Mouse (Mus musculus) activated CD4-positive, CD25-positive, alpha-beta regulatory T cell, adult 4 months (primary cell): Measurements from ENCODE around the gene Ntng1. TPM values are rescaled to one million over a fixed set of nuclear protein-coding genes. Genes with fewer than 3 reads are reported as not detected.
"Not testable (repeated sequence)": the region's sequence is repeated elsewhere in the genome, so short reads cannot be mapped to it uniquely, and the experiment has no call there.

Experiments used
- ATAC-seq: one replicate; pipeline ENCODE4 v1.8.0; 2017
- polyA plus RNA-seq, 2 experiments: library from polyadenylated mRNA; unstranded; fragments of 100-300 nt; shearing (Covaris generic); gene quantifications; one replicate each; pipeline ENCODE4 v1.2.1; 2017

The Ntng1 gene
- polyA plus RNA-seq, 2 experiments from 2014 or later: not detected

DNA sequence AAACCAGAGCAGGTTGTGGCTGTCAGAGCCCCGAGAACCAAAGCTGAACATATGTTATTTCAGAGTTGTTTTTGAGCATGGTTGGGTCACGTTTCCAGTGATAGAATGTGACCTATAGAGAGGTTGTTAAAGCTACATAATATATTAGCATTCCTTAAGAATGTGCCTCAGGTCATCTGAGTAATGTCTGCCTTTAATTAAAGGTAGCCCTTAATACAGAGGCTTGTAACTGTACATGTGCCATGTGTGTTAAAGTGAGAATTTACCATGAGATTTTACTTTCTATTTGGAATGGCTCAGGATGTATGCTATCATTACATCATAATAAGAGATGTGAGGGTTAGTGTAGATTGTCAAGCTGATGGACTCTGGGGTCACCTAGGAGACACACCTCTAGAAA lies 368.6 kb downstream of the Ntng1 start:
- no peak for ATAC-seq

DNA sequence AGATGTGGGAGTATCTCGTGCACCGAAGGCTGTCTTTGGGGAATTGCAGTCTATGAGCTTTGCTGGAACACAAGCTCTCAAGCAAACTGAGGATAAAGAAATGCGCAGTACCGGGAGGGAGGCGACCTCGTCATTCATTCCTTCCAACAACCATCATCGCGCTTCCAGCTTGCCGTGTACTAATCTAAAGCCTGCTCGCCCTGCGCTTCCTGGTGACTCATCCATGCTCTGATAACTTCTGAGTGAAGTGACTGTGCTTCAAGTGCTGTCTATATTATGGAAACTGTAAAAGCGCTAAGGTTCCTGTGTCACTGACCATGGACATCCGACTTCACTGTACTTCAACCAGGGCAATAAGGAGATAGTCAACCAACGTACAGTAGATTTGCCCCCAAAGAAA lies 371.7 kb downstream of the Ntng1 start:
- no peak for ATAC-seq

- ATAC-seq: no peak
These were observed 376.9 kb downstream of the Ntng1 start for GRCm38 (mm10) chr3:109766939-109767338.

DNA sequence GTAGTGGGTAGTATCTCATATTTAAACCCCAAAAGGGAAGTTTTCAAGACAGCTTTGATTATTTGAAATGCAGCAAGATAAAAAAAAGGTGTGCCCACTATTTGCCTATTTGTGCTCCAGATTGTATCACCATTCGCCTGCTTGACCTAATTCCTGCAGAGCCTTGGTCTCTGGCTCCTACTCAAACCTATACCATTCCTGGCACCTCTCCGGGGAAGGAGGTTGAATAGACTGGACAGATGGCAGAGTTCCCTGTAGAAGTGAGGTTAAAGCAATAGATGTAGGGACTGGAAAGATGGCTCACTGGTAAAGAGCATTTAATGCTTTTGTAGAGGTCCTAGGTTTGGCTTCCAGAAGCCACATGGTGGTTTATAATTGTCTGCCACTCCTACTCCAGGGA lies 378.2 kb downstream of the Ntng1 start:
- no peak for ATAC-seq

DNA sequence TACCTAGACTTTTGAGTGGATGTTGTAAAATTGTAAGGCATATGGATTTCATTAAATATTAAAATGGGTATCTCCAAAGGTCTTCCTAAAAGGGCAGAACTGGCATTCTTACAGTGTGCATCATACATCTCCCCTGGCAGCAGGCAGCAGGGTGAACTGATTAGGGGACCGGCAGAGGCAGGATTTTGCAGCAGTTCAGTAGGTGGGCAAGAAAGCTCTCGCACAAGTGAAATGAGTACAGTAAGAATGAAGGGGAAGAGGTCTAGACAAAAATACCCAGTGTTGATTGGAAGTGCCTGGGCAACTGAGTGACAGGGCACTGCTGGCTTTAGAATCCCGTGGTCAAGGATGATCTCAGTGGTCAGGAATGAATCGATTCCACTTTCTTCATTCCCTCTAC lies 378.7 kb downstream of the Ntng1 start:
- ATAC-seq: no peak

- ATAC-seq: no peak
These were observed 387.4 kb downstream of the Ntng1 start for GRCm38 (mm10) chr3:109756426-109756825.

DNA sequence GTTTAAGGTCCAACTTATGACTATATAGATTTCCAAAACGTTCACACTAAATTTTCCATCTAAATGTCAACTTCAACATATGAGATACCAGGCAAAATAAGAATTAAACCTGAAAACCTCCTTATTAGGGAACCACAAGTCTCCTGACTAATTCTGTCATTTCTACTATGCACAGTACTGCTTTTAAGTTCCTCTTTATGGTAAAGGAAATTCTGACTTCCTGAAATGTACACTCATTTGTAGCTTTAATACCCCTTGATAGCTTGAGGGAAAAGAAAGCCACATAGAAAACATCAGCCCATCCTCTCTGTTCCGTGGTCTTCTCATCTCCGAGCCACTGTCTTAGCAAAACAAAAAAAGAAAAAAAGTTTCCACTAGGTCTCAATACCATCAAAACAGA lies 396.2 kb downstream of the Ntng1 start:
- not testable (repeated sequence) for ATAC-seq

DNA sequence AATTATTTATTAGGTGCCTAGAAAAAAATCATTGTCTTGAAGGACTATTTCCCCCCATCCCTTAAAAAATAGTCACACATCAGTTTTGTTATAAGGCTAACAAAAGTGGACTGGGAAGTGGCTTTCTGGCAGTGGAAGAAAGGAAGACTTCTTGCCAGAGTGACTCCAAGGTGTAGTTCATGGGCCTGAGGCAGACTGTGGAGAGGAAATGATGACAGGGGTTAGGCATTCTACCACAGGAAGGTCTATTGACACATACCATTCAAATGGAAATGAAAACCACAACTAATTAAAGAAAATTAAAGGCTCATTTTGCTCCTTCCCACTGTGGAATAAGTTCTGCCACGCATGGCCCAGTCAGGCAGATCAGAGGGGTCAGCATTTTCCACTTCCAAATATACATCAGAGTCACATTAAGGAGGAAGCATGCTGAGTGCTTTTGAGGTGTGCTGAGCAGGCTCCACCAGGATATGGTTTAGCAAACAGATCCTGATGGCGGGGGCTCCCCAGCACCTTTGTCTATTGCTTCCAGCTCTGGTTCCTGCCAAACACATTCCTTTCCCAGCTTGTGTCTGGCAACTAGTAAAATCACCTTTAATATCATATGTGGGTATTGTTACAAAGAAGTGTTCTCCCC lies 403.2 kb downstream of the Ntng1 start:
- no peak for ATAC-seq

DNA sequence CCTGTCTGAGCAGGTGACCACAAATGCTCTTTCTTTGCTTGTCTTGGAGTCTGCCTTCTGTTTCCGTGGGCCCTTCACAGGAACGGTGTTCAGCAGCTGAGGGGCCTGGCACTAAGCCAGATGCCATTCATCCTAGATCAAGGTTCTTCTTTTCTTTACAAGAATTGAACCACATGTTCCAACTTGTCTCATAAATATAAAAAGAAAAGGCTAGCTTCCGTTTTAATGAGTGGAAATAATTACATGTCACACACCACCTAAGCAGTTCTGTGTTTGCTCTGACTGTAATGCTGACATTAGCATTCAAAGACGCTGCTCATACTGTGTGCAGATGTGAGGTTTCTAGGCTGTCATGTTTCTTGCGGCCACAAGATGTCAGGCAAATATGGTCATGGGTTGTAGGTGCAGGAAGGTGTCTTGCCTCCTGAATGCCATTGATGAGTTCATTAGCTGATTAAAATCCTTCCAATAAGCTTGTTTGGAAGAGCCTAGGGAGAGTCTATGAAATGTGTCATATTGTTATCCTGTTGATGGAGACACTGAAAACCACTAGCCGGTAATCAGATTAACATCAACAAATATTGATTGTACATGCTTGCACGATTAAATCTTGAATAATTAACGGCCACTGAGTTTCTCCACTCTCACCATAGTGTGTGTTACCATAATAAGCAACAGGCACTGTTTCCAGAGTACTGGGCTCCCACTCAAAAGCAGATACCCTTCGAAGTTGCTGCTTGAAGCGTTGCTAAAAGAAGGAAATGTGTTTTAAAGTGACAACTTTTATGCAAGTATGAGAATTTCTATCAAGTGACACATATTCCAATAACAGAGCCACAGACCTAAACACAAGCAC lies 411.3 kb downstream of the Ntng1 start:
- peak; percentile 80 for ATAC-seq

- no peak for ATAC-seq
These were observed 412.1 kb downstream of the Ntng1 start for GRCm38 (mm10) chr3:109731592-109732230.

Other genes with a start within 250 kb of the Ntng1 start
- gene Prmt6, start 107.0 kb upstream of the Ntng1 start, polyA plus RNA-seq: 1 to 10 TPM; 4.0 to 5.1 TPM